Mouse (Mus musculus) mature B cell (primary cell): Measurements from ENCODE around the gene Acer2.

Source experiments
- in situ Hi-C: fragments of 300-500 bp; cut with MboI; formaldehyde crosslinking; loops from 2 replicates; pipeline ENCODE4 v1.14.3; 2019

Gene Acer2

GRCm38 (mm10) chr4:86887879-86888278 lies 13.7 kb downstream of the Acer2 start:
- in situ Hi-C loops = no loop called here

DNA sequence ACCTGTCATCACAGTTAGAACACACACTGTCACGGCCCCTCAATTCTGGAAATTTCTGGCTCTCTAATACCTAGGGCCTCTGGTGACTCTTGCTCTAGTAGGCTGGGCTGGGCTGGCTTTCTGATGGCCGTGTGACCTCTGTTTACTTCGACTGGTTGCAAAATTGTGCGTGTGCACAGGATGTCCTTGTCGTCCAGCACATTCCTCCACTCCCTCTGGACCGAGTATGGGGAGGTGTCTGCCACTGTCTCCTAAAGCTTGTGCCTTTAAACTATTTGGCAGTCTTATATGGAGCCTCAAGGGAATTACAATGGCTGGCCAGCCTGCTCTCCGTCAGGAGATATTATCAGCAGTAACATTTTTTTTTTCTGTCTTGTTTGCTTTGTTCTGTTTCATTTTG lies 23.2 kb downstream of the Acer2 start:
- in situ Hi-C loops = no loop called here

DNA sequence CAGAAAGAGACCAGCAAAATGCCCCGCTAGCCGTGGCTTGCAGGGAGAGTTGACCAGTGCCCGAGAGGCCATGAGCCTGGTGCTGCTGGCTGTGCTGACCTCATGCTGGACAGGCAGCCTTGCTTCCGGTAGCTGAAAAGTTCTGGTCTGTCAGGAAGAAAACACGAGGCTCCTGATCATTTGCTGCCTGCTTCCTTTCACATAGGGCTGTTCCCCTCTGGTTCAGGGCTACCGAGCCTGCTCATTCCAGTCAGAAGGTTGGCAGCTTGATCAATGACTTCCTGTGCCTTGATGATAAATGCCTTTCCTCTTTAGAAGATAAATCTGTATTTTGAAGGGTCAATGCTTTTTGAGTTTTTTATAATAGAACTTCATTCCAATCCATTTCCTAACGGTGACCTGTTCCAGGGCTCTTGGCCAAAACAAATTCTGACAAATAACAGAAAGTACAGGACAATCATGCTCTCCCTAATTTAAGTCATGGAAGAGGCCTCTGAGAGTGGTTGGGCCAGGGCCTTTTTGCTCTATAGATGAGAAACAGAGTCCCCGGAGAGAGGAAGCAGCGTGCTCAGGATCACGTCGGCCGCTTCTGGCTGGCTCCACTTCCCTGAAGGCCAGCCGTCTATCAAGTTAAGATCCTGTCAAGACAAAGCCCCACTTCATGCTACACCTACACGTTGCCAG lies 24.7 kb downstream of the Acer2 start:
- in situ Hi-C loops = no loop called here

- in situ Hi-C loops = no loop called here
Observed at GRCm38 (mm10) chr4:86902351-86902750, 28.2 kb downstream of the Acer2 start.

- in situ Hi-C loops = no loop called here
Observed at GRCm38 (mm10) chr4:86904969-86905368, 30.8 kb downstream of the Acer2 start.

DNA sequence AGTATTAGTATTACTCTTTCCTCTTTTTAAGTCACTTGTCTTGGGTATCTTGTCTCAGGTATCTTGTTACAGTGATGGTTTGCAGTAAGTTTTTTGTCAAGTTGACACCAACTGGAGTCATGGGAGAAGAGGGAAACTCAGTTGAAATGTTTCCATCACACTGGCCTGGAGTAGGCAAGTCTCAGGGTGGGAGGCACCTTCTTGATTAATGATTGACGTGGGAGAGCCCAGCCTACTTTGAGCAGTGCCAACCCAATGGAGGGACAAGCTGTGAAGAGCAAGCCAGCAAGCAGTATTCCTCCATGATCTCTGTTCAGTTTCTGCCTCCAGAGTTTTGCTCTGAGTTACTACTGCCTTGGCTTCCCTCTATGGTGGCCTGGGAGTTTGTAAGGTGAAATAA lies 31.7 kb downstream of the Acer2 start:
- in situ Hi-C loops = no loop called here

DNA sequence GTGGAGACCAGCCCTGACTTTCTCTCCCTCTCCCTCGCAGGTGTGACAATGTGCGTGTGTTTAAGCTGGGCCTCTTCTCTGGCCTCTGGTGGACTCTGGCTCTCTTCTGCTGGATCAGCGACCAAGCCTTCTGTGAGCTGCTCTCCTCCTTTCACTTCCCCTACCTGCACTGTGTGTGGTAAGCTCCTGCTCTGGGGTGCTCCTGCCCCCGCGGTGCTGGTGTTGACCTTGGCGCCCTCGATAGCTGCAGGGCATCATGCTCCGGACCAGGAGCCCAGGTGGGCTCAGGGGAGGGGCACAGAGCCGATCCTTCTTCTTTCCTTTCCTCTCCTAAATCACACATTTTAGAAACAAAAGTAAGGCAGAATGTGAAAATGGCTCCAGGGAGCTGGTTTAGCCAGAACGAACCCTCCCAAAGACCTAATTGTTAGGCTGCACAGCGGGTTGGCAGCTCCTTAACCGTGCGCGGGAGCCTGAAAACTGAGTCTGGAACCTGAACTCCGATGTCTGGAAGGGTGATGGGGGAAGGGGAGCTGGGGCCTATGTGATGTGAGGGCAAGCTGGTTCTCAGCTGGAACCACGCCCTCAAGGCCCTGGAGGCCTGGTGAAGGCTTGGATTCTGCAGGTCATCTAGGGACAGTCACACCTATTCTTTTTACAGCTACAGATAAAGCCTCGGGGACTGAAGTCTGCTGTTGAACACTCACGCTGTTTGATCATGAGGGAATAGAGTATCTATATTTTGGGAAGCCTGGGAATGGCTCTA lies 37.6 kb downstream of the Acer2 start:
- in situ Hi-C loops = no loop called here

GRCm38 (mm10) chr4:86912757-86913156 lies 38.6 kb downstream of the Acer2 start:
- in situ Hi-C loops = no loop called here

DNA sequence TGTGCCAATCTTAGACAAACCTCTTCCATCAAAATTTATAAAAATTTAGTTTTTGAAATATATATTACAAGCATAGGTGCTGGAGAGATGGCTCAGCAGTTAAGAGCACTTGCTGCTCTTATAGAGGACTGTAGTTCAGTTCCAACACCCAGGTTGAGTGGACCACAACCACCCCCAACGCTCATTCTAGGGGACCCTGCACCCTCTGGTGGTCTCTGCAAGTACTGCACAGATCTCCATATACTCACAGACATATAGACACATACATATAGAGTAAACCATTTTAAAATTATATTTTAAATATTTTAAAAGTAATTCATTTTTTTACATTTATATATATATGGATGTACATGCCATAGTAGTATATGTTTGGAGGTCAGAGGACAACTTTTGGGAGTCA lies 41.9 kb downstream of the Acer2 start:
- in situ Hi-C loops = no loop called here

GRCm38 (mm10) chr4:86923476-86924055 lies 49.4 kb downstream of the Acer2 start:
- in situ Hi-C loops = no loop called here

- in situ Hi-C loops = no loop called here
Observed at GRCm38 (mm10) chr4:86924804-86925458, 50.7 kb downstream of the Acer2 start.

- in situ Hi-C loops = no loop called here
Observed at GRCm38 (mm10) chr4:86926997-86927396, 52.8 kb downstream of the Acer2 start.

DNA sequence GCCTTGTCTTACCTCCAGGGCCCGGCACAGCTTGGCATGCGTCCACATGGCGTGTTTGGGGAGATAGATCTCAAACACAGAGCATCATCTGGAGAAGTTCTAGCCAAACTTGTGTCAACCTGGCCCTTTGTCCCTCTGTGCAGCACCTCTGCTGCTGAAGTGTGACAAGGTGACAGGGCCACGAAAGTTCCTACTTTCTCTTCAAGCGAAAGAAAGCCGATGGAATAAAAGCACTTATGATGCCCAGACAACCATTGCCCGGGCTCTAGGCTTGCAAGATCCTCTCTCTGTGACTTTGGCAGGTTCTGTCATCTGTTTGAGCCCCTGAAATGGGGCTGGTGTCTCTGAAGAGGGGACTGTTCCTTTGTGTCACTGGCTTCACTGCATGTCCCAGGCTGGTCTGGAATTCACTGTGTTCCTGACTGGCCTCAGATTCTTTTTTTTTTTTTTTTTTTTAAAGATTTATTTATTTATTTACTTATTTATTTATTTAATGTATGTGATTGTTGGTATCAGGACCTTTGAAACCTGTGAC lies 56.0 kb downstream of the Acer2 start:
- in situ Hi-C loops = no loop called here

GRCm38 (mm10) chr4:86930636-86931456 lies 56.6 kb downstream of the Acer2 start:
- in situ Hi-C loops = no loop called here

DNA sequence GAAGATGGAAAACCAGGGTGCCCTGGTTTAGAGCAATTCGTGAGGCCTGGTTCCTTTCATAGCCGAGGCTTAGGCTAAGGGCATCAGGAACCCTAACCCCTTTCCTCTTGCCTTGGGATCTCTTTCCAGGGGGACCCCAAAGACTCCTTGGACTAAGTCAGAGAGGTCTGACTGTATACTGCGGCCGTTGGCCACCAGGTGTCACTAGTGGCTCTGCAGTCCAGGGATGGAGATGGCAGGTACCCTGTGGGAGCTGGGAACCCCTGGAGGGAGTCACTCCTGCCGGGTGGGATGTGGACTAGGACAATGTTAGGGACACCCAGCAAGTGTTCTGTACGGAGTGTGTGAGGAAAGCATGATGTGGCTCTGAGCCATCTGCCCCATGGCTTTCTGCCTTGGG lies 58.8 kb downstream of the Acer2 start:
- in situ Hi-C loops = no loop called here

DNA sequence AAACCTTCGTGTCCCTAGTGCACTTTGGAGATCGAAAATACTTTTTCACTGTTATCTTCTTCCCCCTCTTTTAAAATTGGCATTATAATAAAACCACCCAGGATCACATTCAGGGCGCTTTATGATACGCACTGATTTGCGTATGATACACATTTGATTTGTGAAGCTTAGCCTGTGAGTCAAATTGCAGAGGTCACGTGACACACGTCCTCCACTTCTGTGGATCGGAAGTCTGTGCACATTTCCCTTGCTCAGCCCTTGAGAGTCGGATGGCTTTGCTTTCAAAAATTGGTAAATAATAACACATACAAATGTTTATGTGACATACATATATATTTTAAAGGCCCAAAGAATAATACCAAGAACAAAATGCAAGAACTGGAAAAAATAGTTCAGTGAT lies 62.0 kb downstream of the Acer2 start:
- in situ Hi-C loops = no loop called here

DNA sequence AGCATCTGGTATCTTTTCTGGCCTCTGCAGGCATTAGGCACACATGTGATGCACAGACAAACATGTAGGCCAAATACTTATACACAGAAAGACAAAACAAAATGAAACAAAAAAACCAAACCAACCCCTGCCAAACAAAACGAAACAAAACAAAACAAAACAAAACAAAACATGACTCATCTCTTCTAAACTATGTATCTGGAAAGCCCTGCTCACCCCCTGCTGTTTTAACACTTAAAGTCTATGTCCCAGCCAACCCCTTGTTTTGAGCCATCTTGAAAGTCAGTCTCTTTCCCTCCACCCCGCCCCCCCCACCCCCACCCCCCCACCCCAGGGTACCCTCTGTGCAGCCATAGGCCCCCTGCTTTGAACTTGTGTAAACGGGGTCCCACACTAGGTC lies 62.5 kb downstream of the Acer2 start:
- in situ Hi-C loops = no loop called here

DNA sequence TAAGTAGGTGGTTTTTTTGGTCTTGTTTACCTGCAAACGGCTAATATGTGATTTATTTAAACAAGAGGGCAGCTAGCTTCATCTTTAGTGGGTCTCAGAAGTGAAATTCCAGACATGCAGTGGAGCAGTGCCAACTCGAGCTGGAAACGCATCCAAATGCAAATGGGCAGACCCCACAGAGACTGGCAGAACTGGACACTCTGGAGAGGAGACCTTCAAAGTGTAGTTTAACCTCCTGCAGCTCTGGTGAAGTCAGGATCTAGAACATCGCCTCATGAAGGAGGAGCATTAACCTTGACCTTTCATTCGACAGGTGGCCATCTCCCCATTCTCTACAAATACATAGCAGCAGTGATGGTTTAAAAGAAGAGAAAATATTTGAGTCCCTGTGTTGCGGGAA lies 68.5 kb downstream of the Acer2 start:
- in situ Hi-C loops = no loop called here

DNA sequence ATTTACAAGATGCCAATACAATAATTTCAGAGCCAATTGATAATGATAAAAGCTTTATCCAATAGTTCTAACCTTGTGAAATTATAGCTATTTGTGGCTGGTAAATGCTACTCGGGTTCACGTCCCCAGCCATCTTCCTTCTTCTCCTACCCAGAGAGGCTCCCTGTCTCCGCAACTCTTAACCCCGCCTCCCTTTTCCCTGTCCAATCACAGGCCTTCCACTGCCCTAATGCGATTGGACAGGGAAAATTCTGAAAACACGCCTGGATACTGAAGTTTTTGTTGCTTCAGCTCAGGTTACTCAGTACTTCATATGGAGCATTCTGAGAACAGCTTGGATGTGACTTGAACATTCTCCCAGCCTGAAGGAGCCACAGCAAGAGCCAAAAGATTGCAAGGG lies 69.1 kb downstream of the Acer2 start:
- in situ Hi-C loops = no loop called here

GRCm38 (mm10) chr4:86948794-86949193 lies 74.6 kb downstream of the Acer2 start:
- in situ Hi-C loops = no loop called here

- in situ Hi-C loops = no loop called here
Observed at GRCm38 (mm10) chr4:86953519-86953918, 79.3 kb downstream of the Acer2 start.

DNA sequence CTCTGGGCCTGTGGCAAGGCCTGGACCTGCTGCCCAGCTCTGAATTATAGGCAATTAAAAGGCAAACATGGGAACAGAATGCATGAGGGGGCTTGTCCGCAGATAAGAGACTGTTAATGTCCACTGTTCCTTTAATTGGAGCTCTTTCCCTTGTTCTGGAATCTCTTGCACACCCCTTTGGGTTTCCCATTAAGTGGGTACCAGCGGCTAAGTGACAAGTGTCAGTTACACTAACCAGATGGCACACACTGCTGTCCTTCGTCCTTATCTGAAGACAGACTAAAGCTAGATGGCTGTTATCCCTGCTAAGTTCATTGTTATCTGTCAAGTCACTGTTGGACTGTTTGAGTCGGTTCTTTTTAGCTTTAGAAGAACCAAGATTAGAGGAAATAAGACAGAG lies 81.3 kb downstream of the Acer2 start:
- in situ Hi-C loops = no loop called here
